Mouse (Mus musculus): Measurements from ENCODE around the gene Eif2s3x. TPM values are rescaled to one million over a fixed set of nuclear protein-coding genes. Genes with fewer than 3 reads are reported as not detected.

Eif2s3x gene
- polyA plus RNA-seq, 1 experiment from 2014 or later: 58.2 TPM

- Histone ChIP-seq H3K9ac (ENCODE audit: low read length) (no peak overlapping the region), H3K4me2 (ENCODE audit: low read depth, low read length) (no peak overlapping the region), H3K9me3 (replicated peaks; ENCODE audit: control insufficient read depth, low read length) (no peaks in the 10 kb centered on the region), H3K27me3 (ENCODE audit: control insufficient read depth, insufficient read depth, low read length) (peaks cover 50% of the 10 kb centered on the region), H3K4me1 (ENCODE audit: control insufficient read depth, insufficient read depth, low read length) (no peaks in the 10 kb centered on the region), H3K27ac (ENCODE audit: low read length) (no peak overlapping the region), H3K4me3 (ENCODE audit: low read length) (no peak overlapping the region), H3K36me3 (ENCODE audit: control insufficient read depth, insufficient read depth) (no peaks in the 10 kb centered on the region)
- no peak for ATAC-seq (replicated peaks; ENCODE audit: extremely low read depth, insufficient read depth, low FRiP score)
- 80% methylated on average over 1 of the region's 1 CpGs for WGBS
These were observed 72.6 kb downstream of the Eif2s3x start for GRCm38 (mm10) chrX:94140080-94140479.

Other genes with a start within 250 kb of the Eif2s3x start
- gene AU015836, start 244.2 kb downstream of the Eif2s3x start, polyA plus RNA-seq (2015; fragmentation: Nextera tagmentation; extraction: Ambion mirVana): not detected in 2 replicates
- gene Zfx, start 89.2 kb downstream of the Eif2s3x start, polyA plus RNA-seq (2015; fragmentation: Nextera tagmentation; extraction: Ambion mirVana): 19.8 and 20.8 TPM in 2 replicates
- gene Klhl15, start 21.7 kb upstream of the Eif2s3x start, polyA plus RNA-seq (2015; fragmentation: Nextera tagmentation; extraction: Ambion mirVana): 4.5 and 5.8 TPM in 2 replicates
- not detected in 2 replicates for gene Fam90a1b, start 153.9 kb upstream of the Eif2s3x start, polyA plus RNA-seq (2015; fragmentation: Nextera tagmentation; extraction: Ambion mirVana)
- gene Apoo, start 154.3 kb upstream of the Eif2s3x start, polyA plus RNA-seq (2015; fragmentation: Nextera tagmentation; extraction: Ambion mirVana): 186 and 233 TPM in 2 replicates